Mouse (Mus musculus) urinary bladder, postnatal 25 days (tissue): ENCODE measurements around the gene 2010003K11Rik.
"Not testable (repeated sequence)": the region's sequence is repeated elsewhere in the genome, so short reads cannot be mapped to it uniquely, and the experiment has no call there.

Source experiments
- DNase-seq: peaks from one replicate; pipeline ENCODE4 v3.0.0; 2022; ENCODE audit warnings: low spot score

The 2010003K11Rik gene

DNA sequence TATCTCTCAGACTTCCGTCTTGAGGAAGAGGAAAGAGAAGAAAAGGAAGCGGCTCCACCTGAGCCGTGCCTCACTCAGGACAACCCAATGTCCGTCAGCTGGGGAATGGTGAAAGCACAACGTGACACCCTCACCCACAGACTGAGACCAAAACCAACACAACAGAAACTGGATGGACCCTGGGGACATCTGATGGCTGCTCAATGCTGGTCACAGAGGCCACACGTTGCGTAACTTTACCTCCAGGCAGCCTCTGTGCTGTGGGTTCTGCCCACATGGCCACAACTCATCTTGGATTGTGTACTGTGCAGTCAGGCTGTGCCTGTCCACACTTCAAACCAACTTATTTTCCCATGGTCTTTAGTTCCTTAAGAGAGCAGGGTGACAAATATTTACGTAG is 36.4 kb downstream of the 2010003K11Rik start:
- no peak for DNase-seq

DNA sequence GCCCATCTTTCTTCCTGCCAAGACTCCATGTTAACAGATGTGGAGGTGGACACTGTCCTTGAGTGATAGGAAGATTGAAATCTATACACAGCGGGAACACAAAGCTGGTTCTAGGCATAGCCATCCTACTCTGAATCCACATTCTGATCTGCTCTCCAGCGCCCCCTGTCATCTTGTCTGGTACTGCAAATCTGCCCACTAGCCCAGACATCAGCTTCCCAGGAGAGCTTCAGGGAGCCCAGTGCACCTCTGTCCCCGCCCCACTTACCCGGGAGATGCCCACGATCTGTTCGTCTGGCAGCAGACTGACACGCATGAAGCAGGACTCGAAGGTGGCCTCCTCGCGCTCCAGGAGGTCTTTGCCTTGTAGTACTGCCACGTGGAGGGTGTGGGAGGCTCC is 42.2 kb downstream of the 2010003K11Rik start:
- DNase-seq = peak; percentile 55

DNA sequence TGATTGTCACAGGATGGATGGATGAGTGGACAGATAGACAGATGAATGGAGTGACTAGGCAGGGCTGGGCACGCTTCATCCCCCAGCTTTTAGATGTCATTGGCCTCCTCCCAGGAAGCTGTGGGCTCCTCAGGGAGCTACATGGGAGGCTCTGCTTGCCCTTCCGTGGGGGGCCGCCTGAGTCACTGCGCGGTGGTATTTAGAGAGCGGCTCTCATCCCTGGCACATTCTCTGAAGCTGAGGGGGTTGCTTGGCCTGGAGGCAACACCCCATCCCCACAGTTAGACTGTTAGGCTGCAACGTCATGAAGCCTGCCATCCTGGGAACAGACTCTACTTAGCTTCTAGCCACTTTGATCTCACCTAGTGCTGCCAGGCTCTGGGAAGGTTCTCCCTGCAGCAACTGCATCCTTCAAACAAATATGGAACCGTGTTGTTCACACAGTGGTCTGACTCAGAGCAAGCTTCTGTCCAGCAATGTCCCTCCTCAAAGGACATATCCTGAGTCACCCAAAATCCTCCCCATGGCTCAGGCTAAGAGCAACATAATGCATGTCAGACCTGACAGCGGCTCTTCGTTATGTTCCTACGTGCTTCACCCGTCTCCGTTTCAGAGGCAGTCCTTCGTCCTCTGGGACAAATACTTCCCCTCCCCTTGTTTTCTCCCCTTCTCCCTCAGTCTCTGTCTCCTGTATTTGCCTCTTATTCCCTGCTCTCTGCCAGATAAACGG is 43.1 kb downstream of the 2010003K11Rik start:
- no peak for DNase-seq

DNA sequence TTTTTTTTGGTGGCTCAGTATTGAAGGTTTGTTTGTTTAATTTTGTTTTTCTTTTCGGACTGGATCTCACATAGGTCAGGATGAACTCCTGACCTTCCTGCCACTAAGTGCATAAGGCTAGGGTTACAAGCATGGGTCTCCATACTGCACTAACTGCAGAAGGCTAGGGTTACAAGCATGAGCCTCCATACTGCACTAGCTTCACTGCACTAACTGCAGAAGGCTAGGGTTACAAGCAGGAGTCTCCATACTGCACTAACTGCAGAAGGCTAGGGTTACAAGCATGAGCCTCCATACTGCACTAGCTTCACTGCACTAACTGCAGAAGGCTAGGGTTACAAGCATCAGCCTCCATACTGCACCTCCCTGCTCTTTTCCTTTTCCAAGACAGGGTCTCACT is 44.3 kb downstream of the 2010003K11Rik start:
- not testable (repeated sequence) for DNase-seq

DNA sequence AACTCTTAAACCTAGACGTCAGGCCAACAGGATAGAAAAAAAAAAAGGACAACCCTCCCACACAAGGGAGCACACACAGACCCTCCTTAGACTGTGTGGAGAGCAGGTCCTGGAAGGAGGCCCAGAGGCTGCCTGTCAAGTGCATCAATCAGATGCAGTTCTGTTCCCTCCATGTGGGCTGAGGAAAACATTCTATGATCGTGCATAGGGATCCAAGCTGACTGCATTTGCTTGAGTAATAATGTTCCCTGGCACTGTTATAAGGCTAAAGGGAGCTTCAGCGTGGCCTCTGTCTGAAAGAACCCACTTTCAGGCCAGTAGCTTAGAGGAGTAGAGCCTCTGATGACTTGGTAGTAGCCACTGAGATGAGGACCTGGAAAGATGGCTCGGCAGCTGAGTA is 45.9 kb downstream of the 2010003K11Rik start:
- DNase-seq = no peak

DNA sequence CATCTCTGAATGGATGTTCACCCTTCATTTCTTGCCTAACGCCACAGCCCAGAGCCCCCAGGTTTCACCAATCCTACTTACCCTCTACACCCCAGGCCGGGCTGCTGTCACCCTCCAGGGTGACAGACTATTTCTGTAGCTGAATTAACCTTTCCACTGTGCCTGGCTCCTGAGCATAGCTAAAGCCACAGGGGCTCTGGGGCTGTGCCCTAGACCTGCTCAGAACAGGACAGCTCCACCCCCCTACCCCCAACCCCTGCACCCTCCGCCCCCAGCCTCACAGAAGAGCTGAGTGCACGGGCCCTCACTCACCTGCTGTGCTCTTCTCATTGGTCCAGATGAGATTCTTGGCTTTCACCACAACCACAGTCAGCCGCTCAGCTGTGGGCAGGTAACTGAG is 46.4 kb downstream of the 2010003K11Rik start:
- no peak for DNase-seq

DNA sequence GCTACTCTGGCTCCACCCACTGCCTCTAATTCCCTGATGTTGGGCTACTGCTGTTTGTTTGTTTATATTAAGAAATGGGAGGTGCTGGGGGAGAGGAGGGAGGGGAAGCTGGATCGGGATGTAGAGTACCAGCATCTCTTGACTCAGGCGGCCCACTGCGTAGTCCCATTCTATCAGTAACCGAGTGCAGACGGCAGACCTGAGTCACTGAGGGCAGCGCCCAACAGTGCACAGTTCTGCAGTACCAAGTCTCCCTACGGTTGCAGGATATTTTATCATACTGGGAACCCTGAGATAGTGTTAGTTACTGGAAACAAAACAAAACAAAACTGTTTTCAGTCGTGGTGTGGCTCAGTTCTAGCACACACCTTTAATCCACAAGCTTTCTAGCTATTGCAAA is 47.3 kb downstream of the 2010003K11Rik start:
- DNase-seq = no peak

DNA sequence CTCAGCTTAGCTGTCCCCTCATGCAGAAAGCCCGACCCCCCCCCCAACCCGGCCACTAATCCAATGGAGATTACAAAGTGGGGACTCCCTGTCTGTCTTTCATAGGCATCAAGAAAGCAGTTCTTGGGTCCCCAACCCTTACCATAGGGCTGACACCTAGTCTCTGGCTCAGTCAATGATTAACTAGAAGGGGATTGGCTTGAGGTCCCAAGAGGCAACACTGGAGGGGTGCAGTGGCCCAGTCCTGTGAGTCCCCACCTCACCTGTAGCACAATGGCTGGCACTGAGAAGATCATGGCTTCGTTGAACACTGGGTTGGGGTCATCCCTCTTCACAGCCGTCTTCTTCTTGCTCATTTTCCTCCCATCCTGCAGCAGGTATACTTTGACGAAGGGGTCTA is 47.7 kb downstream of the 2010003K11Rik start:
- DNase-seq = no peak

DNA sequence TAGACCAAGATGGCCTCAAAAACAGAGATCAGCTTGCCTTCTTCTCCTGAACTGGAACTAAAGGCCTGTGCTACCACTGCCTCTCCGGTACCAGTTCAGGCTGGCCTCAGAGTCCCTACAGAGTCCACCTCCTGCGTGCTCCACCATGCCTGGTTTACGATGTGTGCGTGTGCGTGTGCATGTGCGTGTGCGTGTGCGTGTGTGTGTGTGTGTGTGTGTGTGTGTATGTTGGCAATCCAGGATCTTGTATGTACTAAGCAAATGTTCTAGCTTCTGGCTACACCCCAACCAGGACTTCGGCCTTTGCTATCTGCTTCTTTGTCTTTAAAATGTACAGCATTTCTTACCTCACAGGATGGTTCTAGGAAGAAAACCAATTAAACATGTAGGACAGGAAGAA is 49.2 kb downstream of the 2010003K11Rik start:
- DNase-seq = no peak

DNA sequence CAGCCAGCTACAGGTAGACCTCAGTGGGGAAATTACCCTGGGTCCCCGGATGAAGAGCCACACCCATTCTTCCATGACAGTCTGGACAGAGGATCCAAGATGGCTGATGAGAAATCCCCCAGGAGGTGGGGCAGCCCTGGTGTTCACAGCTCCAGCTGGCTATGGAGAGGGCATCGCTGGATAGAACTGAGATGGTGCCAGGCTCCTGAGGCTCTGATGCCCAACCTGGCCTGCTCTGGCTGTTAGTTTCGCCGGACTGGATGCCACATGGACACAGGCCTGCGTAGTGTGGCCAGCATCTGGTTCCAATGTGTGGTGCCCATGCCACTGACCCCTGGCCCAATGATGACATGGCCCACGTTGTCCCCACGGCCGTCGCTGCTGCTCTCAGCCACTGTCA is 50.9 kb downstream of the 2010003K11Rik start:
- no peak for DNase-seq
